Mouse (Mus musculus): ENCODE data around the gene Rpia.

DNA sequence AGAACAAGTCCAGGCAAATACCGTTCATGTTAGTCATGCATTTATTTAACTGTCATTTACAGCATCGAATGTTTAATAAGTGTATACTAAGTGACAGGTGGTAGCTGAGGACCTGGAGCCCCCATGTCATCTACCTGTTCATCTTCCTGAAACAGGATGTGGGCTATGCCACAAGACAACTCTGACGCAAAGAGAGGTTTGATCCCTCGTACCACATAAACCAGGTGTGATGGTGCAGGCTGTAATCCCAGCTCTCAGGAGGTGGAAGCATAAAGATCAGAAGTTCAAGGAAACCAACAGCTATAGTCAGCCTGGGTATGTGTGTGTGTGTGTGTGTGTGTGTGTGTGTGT, 32.9 kb upstream of the Rpia start:
- TF ChIP-seq EP300 (optimal IDR thresholded peaks at IDR 0.05) (no peak), CTCF (IDR thresholded peaks at IDR 0.05; ENCODE audit: low read depth) (no peak)

All from stomach, postnatal 0 days (tissue).